Mouse (Mus musculus): ENCODE data around the gene Eme2. TPM values are rescaled to one million over a fixed set of nuclear protein-coding genes. Genes with fewer than 3 reads are reported as not detected.
A peak's percentile ranks its signal among the peaks of the same experiment; 100 is the strongest.

The Eme2 gene
- polyA plus RNA-seq, 1 experiment: 55.3 TPM

DNA sequence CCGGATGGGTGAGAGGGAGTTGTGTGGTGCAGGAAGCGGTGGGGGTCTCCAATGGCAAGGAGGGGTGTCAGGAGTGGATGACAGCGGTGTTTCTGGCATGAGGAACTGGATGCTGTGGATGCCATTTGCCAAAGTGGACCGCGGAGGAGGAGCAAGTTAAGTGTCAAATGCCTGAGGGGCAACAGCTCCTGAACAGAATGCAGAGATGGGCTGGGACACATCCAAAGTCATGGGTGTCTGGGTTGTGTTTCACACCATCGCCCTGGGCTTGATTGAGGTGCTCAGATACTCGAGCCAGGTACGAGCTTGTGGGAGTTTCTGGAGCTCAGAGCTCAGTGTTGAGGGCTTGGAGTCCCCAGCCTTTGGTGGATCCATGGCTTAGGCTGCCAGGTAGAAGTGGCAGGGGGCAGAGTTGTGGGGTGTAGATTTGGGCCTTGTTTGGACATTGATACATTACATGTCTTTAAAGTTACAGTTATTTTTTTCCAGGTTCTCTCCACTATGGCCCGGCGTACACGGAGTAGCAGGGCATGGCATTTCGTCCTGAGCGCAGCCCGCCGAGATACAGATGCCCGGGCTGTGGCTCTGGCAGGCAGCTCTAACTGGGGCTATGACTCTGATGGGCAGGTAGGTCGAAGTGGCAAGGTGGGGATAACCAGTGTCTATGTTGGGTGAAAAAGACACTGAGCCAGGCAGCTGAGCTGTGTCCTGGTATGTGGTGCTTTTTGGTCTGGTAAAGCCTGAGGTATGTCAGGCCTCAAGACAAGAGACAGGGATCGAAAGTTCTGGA is 7.4 kb downstream of the Eme2 start:
- Histone ChIP-seq H3K36me3 (ENCODE audit: control insufficient read depth, insufficient read depth, low read length) (peaks cover 27% of the 10 kb centered on the region), H3K27me3 (ENCODE audit: control insufficient read depth, insufficient read depth, low read length) (no peaks in the 10 kb centered on the region), H3K4me1 (replicated peaks; ENCODE audit: control insufficient read depth, insufficient read depth, low read length) (peaks cover 16% of the 10 kb centered on the region), H3K27ac (ENCODE audit: control insufficient read depth, insufficient read depth, low read length) (no peak overlapping the region), H3K4me3 (ENCODE audit: control insufficient read depth, insufficient read depth, low read length) (peak overlapping the region; percentile 75)
- TF ChIP-seq CTCF (IDR thresholded peaks at IDR 0.05; ENCODE audit: borderline replicate concordance, control insufficient read depth, extremely low read depth, insufficient read depth, low read length, poor library complexity) (no peak), POLR2A (IDR thresholded peaks at IDR 0.05; ENCODE audit: control insufficient read depth, extremely low read depth, insufficient read depth, low read length, poor library complexity) (no peak)
- WGBS: 63% methylated on average over 18 of the region's 18 CpGs
- DNase-seq: no peak

DNA sequence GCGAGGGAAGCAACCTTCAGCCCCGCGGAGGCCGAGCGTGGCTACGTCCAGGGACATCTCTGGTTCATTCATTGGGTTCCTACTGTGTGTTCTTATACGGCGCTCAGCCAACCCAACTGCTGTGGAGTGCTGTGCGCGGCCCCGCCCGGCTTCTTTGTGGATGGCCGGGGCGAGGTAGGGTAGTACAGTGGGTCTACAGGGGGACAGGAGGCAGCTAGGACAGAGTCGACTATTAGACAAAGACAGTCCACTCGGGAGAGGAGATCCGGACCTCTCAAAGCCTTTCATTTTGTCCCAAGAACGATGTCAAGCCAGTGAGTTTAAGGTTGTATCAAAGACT is 8.0 kb downstream of the Eme2 start:
- peaks cover 16% of the 10 kb centered on the region for H3K4me1 ChIP-seq (replicated peaks; ENCODE audit: control insufficient read depth, insufficient read depth, low read length)
- peak overlapping the region; percentile 75 for H3K4me3 ChIP-seq (ENCODE audit: control insufficient read depth, insufficient read depth, low read length)
- no peaks in the 10 kb centered on the region for H3K27me3 ChIP-seq (ENCODE audit: control insufficient read depth, insufficient read depth, low read length)
- peaks cover 22% of the 10 kb centered on the region for H3K36me3 ChIP-seq (ENCODE audit: control insufficient read depth, insufficient read depth, low read length)
- DNase-seq: no peak
- under 1% methylated on average over 18 of the region's 18 CpGs for whole genome bisulfite sequencing
- TF ChIP-seq POLR2A (IDR thresholded peaks at IDR 0.05; ENCODE audit: control insufficient read depth, extremely low read depth, insufficient read depth, low read length, poor library complexity): no peak
- H3K27ac ChIP-seq (ENCODE audit: control insufficient read depth, insufficient read depth, low read length): no peak overlapping the region

DNA sequence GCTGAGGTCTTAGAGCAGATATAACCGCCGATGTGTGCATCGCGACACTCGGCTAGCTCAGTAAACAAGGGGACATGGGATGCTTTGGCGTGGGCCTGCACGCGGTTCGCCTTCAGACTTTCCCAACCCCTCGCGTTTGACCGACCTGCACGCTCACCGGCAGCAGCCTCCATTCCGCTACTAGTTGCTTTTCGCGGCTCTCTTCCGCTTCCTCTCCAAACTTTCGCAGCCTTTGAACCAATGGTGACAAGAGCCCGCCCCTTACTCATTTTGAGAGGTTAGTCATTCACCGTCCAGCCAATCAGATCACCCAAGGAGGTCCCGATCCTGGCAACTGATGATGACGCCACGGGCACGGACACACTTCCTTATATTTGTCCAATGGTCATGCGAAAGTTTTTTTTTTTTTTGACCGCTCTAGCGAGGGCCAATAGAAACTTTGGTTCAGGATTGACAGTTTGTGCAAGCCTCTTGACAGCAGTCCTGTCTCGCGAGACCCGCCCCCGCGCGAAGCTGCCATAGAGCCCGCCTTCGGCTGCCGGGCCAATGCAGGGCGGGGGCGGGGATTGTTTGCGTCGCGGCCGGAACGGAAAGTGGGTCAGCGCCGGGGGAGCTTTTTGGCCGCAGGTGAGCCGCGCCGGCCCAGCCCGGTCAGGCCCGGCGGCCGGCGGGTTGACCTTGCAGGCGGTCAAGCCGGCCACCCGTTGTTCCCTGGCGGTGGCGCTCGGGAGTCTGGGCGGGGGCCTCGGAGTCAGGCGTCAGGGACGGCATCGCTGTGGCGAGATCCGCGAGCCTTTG is 8.6 kb downstream of the Eme2 start, which contains the start of the genes Nubp2 and Spsb3:
Nubp2 (minus strand) TSS at position 216 of the 798 bp plus-strand sequence.
Spsb3 (plus strand) TSS at position 510 of the 798 bp plus-strand sequence.
- Histone ChIP-seq H3K4me1 (replicated peaks; ENCODE audit: control insufficient read depth, insufficient read depth, low read length) (peaks cover 16% of the 10 kb centered on the region), H3K36me3 (ENCODE audit: control insufficient read depth, insufficient read depth, low read length) (peaks cover 20% of the 10 kb centered on the region), H3K27ac (ENCODE audit: control insufficient read depth, insufficient read depth, low read length) (no peak within 1 kb of the TSS), H3K27me3 (ENCODE audit: control insufficient read depth, insufficient read depth, low read length) (no peaks in the 10 kb centered on the region), H3K4me3 (ENCODE audit: control insufficient read depth, insufficient read depth, low read length) (peak within 1 kb of the TSS; percentile 83)
- WGBS: under 1% methylated on average over 69 of the region's 69 CpGs
- TF ChIP-seq CTCF (IDR thresholded peaks at IDR 0.05; ENCODE audit: borderline replicate concordance, control insufficient read depth, extremely low read depth, insufficient read depth, low read length, poor library complexity) (peak; percentile 38; the same call in 1 of the 2 replicates), POLR2A (IDR thresholded peaks at IDR 0.05; ENCODE audit: control insufficient read depth, extremely low read depth, insufficient read depth, low read length, poor library complexity) (peak; percentile 66; the same call in 1 of the 2 replicates)
- peak; percentile 96 for DNase-seq

DNA sequence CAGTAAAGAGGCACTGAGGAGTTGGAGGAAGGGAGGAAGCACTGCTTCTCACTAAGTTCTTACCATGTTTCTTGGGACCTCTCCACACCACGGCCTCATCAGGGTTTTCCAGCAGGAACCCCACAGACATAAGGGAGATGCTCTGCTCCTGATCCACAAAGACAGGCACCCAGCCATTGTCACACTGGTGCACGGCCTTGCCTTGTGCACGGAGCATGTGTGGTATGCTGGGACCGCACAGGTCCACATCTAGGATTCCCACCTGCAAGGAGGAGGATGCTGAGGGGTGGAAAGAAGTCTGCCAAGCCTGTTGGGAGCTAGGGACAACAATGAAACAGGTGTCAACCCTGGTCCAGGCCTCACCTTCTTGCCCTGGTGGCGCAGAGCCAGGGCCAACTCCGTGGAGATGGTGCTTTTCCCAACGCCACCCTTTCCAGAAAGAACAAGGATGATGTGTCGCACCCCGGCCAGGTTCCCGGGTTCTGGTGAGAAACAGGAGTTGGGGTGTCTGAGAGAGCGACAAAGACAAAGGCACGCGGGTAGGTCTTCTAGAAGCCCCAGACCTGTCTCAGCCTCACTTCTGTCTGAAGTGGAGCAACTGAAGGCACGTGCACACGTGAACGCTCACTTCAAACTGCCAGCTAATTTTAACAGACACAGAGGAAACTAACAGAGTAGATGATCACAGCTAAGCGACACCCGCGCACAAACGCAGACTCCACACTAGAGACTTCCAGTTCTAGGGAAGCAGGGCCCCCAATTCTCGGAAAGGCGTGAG is 9.3 kb downstream of the Eme2 start:
- H3K4me1 ChIP-seq (replicated peaks; ENCODE audit: control insufficient read depth, insufficient read depth, low read length): peaks cover 16% of the 10 kb centered on the region
- no peaks in the 10 kb centered on the region for H3K27me3 ChIP-seq (ENCODE audit: control insufficient read depth, insufficient read depth, low read length)
- WGBS: 24% methylated on average over 22 of the region's 22 CpGs
- TF ChIP-seq POLR2A (IDR thresholded peaks at IDR 0.05; ENCODE audit: control insufficient read depth, extremely low read depth, insufficient read depth, low read length, poor library complexity): no peak
- no peak for TF ChIP-seq CTCF (IDR thresholded peaks at IDR 0.05; ENCODE audit: borderline replicate concordance, control insufficient read depth, extremely low read depth, insufficient read depth, low read length, poor library complexity)
- peak overlapping the region; percentile 83 for H3K4me3 ChIP-seq (ENCODE audit: control insufficient read depth, insufficient read depth, low read length)
- no peak for DNase-seq
- no peak overlapping the region for H3K27ac ChIP-seq (ENCODE audit: control insufficient read depth, insufficient read depth, low read length)
- H3K36me3 ChIP-seq (ENCODE audit: control insufficient read depth, insufficient read depth, low read length): peaks cover 12% of the 10 kb centered on the region

DNA sequence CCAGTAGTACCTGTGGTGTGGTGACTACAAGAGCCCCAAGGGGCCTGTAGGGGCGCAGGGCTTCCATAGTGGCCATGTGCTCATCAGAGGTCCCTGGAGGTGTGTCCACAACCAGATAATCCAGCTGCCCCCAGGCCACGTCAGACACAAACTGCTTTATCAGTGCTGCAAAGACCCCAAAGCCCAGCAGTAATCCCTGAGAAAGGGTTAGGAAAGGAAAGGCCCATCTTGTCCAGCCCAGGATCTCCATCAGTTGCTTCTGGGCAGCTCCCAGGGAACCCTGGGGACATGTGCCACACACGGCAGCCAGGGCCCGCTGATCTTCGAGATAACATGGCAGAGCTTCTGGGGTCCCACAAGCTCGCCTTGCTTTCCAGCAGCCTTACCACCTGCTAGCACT is 10.5 kb downstream of the Eme2 start:
- peaks cover 10% of the 10 kb centered on the region; the same call in 1 of the 2 replicates for H3K36me3 ChIP-seq (ENCODE audit: control insufficient read depth, insufficient read depth, low read length)
- WGBS: 93% methylated on average over 6 of the region's 6 CpGs
- H3K27ac ChIP-seq (ENCODE audit: control insufficient read depth, insufficient read depth, low read length): no peak overlapping the region
- H3K4me3 ChIP-seq (ENCODE audit: control insufficient read depth, insufficient read depth, low read length): no peak overlapping the region
- H3K27me3 ChIP-seq (ENCODE audit: control insufficient read depth, insufficient read depth, low read length): no peaks in the 10 kb centered on the region
- peaks cover 16% of the 10 kb centered on the region for H3K4me1 ChIP-seq (replicated peaks; ENCODE audit: control insufficient read depth, insufficient read depth, low read length)
- no peak for TF ChIP-seq POLR2A (IDR thresholded peaks at IDR 0.05; ENCODE audit: control insufficient read depth, extremely low read depth, insufficient read depth, low read length, poor library complexity)
- no peak for TF ChIP-seq CTCF (IDR thresholded peaks at IDR 0.05; ENCODE audit: borderline replicate concordance, control insufficient read depth, extremely low read depth, insufficient read depth, low read length, poor library complexity)
- DNase-seq: no peak

All from thymus, adult 2 months (tissue).